Comparison of ENCODE assay signal across 9 mouse cellular contexts in the genomic region with DNA sequence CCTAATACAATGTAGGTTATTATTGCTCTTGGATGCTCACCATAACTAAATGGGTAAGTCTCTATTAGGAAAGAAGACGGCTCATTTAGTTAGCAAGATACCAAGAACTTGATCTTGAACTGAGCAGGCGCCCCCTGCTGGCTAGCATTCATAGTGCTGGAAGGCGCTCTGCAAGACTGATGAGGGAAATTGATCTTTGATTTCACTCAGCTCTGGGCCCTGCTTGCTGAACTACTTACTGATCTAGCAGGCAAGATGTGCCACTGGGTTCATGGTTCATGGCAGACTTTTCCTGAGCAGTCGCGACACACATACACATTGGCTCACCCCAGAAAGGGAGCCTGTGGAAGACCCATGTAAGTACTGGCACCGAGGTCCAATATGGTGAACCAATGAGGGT. TPM values are rescaled to one million over a fixed set of nuclear protein-coding genes. Genes with fewer than 3 reads are reported as not detected.
DNase-seq lines count a peak whose midpoint lies in the region; ATAC-seq and TF ChIP-seq lines count a peak whose summit lies in the region.
"Had no signal": no experiment of that assay in that cellular context is flagged by ENCODE, and none has a peak within 500 bp of the region (broad histone marks: within the 10 kb centered on the region; RNA-seq: fewer than 3 reads in every experiment).

No protein-coding gene starts in this region.

- no peaks in the 10 kb centered on the region for H3K9me3 ChIP-seq in kidney, embryonic 16.5 days (ENCODE audit: low read length)

- WGBS in kidney, embryonic 16.5 days = 30% methylated on average over 6 of the region's 6 CpGs
- 32% methylated on average over 6 of the region's 6 CpGs for WGBS in liver, adult 2 months

- peaks cover 3% of the 10 kb centered on the region; the same call in 1 of the 2 replicates for H3K79me2 ChIP-seq in liver, adult 2 months (ENCODE audit: control insufficient read depth, insufficient read depth, low read length)

- H3K9ac ChIP-seq in kidney, embryonic 16.5 days (replicated peaks; ENCODE audit: low read length) = no peak overlapping the region
- no peak overlapping the region for H3K9ac ChIP-seq in liver, adult 2 months (ENCODE audit: low read depth, low read length)

- peak; percentile 80 for TF ChIP-seq CTCF in liver, adult 2 months (IDR thresholded peaks at IDR 0.05; ENCODE audit: low read depth, low read length)

- peak; percentile 51 for DNase-seq in kidney, adult 11 months
- peak; percentile 40 to 50 for DNase-seq in adrenal gland, postnatal 4 days (ENCODE audit: low spot score in 2 of 2)
- peak; percentile 28 to 71 for DNase-seq in frontal cortex, postnatal 10 days (ENCODE audit: low spot score in 2 of 2)
- DNase-seq in kidney, adult 9 months = peak; percentile 81
- peak; percentile 61 for DNase-seq in liver, adult 2 months (ENCODE audit: extremely low read depth, low read depth, low spot score)
- DNase-seq in retina, postnatal 7 days (ENCODE audit: low read depth, low spot score) = peak; percentile 43
- peak; percentile 91 for DNase-seq in thymus, postnatal 4 days

- ATAC-seq in kidney, embryonic 16.5 days (ENCODE audit: low FRiP score, low TSS enrichment) = no peak

- H3K36me3 ChIP-seq in kidney, embryonic 16.5 days (ENCODE audit: insufficient read depth, low read length) = no peaks in the 10 kb centered on the region
- H3K36me3 ChIP-seq in liver, adult 2 months (ENCODE audit: control insufficient read depth, insufficient read depth, low read length) = no peaks in the 10 kb centered on the region

- H3K27me3 ChIP-seq in kidney, embryonic 16.5 days (ENCODE audit: insufficient read depth, low read length) = no peaks in the 10 kb centered on the region
- H3K27me3 ChIP-seq in liver, adult 2 months (ENCODE audit: control insufficient read depth, insufficient read depth, low read length) = no peaks in the 10 kb centered on the region

- no peak for TF ChIP-seq POLR2A in liver, adult 2 months (IDR thresholded peaks at IDR 0.05; ENCODE audit: extremely low read depth, insufficient read depth, low read length)

- H3K27ac ChIP-seq in kidney, embryonic 16.5 days (ENCODE audit: low read length) = no peak overlapping the region
- H3K27ac ChIP-seq in liver, adult 2 months (replicated peaks; ENCODE audit: insufficient read depth, low read depth, low read length) = no peak overlapping the region

- peaks cover 4% of the 10 kb centered on the region; the same call in 1 of the 2 replicates for H3K4me1 ChIP-seq in kidney, embryonic 16.5 days (ENCODE audit: insufficient read depth, low read length)
- H3K4me1 ChIP-seq in liver, adult 2 months (ENCODE audit: control insufficient read depth, insufficient read depth, low read length) = no peaks in the 10 kb centered on the region

- no peak overlapping the region for H3K4me2 ChIP-seq in kidney, embryonic 16.5 days (replicated peaks; ENCODE audit: low read depth, low read length)

- no peak overlapping the region for H3K4me3 ChIP-seq in kidney, embryonic 16.5 days (ENCODE audit: low read length)
- H3K4me3 ChIP-seq in liver, adult 2 months (ENCODE audit: insufficient read depth, low read depth, low read length) = no peak overlapping the region

RNA-seq across cellular contexts. Expression of a gene that starts 4.2 kb away (rescaled TPM):
- 129 and 138 TPM in 2 replicates for polyA plus RNA-seq in kidney, embryonic 16.5 days (2015; fragmentation: Nextera tagmentation; extraction: Ambion mirVana)
- 100 to 1,000 TPM; 138 to 140 TPM for total RNA-seq in adrenal gland, postnatal 4 days (2021)
- total RNA-seq in liver, adult 2 months (2014; rRNA removed) = 95.0 and 104 TPM in 2 replicates
- polyA plus RNA-seq in liver, adult 2 months (2012; rRNA removed) = 46.4 and 51.2 TPM in 2 replicates

RNA-seq across cellular contexts. Expression of a gene that starts 21.7 kb away (rescaled TPM):
- polyA plus RNA-seq in kidney, embryonic 16.5 days (2015; fragmentation: Nextera tagmentation; extraction: Ambion mirVana) = not detected in 2 replicates
- not detected for total RNA-seq in adrenal gland, postnatal 4 days (2021)
- 0.09 TPM in 1 of 2 replicates, not detected in the other for total RNA-seq in liver, adult 2 months (2014; rRNA removed)
- polyA plus RNA-seq in liver, adult 2 months (2012; rRNA removed) = not detected in 2 replicates
- total RNA-seq: neutrophil, adult 5-6 weeks had no signal

RNA-seq across cellular contexts. Expression of a gene that starts 36.0 kb away (rescaled TPM):
- polyA plus RNA-seq in kidney, embryonic 16.5 days (2015; fragmentation: Nextera tagmentation; extraction: Ambion mirVana) = 17.9 and 21.8 TPM in 2 replicates
- total RNA-seq in adrenal gland, postnatal 4 days (2021) = 10 to 100 TPM; 41.8 to 43.9 TPM
- 0.74 and 0.94 TPM in 2 replicates for total RNA-seq in liver, adult 2 months (2014; rRNA removed)
- 2.7 and 5.8 TPM in 2 replicates for polyA plus RNA-seq in liver, adult 2 months (2012; rRNA removed)

Comparison
In these comparisons a context has a peak if more than half of its experiments do, and no peak if none do; other contexts are left out.
1. RNA of a gene that starts 36.0 kb away (total RNA-seq): 41.8 to 43.9 TPM in adrenal gland, postnatal 4 days; 0.74 to 0.94 TPM in liver, adult 2 months; every median in the first group is over 10 times any median in the second.
2. Peak in every context shown above with its lines, with median percentiles within 50 percentile points of each other: DNase-seq.